Mouse (Mus musculus) adrenal gland, postnatal 4 days (tissue): ENCODE data around the gene Snapc2. TPM values are rescaled to one million over a fixed set of nuclear protein-coding genes. Genes with fewer than 3 reads are reported as not detected.
A peak's percentile ranks its signal among the peaks of the same experiment; 100 is the strongest.

Experiments
- DNase-seq, 2 experiments: peaks; one replicate each; pipeline ENCODE4 v3.0.0; 2021 to 2022; ENCODE audit warnings: low spot score in 2 of 2, mixed read lengths in 2 of 2
- total RNA-seq, 2 experiments: library from RNA; stranded (reverse); gene quantifications; 2 replicates each; pipeline ENCODE4 v1.2.3; 2021

The Snapc2 gene
- total RNA-seq, 2 experiments from 2014 or later = 35.5 to 37.3 TPM

DNA sequence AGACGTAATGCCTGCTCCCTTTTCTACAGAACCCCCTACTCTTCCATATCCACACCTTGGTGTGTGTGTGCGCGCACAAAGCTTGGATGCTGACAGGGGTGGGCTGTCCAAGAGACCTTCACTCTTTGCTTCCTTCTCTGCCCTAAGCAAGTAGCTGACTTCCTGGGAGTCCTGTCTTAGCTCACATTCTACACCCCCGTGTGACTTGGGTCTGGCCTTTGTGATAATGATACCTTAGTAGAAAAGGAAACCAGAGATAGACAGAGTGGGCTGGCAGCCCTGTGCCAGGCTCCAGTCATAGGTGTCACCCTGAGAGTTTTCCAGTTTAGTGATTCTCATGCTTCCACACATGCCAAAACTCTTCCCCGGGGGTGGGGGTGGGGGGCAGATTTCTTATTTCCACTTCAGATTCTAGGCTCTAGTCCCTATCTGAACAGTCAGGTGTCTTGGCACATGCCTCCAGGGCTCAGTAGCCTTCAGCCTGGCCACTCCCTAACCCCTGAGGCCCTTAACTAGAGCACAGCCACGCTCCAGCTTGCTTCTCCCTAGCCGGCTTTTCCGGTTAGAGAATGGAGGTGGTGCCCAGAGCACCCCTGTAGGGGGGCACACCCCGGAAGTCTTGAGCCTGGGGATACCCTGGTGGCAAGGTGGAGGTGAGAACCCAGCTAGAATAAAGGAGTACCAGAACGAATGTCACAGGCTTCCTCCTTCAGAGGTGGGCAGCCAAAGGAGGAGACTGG, 22.1 kb upstream of the Snapc2 start:
- no peak for DNase-seq

DNA sequence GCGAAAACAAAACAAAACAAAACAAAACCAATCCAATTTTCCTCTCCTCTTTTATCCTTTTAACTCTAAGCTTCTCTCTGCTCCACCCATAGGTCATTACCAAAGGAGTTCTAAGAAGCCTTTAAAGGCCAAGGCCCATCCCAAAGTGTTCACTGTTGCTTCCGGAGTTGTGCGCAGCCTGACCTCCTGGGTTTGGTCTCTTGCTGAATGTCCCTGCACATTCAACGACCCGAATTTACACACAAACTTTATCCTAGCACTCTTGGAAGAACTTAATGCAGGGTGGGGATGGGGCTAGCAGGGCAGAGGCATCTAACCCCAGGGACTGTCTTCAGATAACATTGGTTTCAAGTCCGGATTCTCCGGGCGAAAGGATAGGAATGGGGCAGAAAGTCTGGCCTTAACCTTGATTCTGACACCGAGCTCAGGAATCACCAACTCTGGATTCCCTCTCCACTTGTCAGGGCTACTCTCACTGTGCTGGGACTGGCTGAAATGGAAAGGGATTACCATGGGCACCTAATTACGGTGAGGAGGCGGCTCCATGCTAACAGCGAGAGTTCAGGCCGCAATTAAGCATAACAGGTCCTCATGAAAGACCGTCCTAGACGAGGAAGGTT, 15.0 kb upstream of the Snapc2 start:
- DNase-seq = peak in 1 of 2 experiments; percentile 47

DNA sequence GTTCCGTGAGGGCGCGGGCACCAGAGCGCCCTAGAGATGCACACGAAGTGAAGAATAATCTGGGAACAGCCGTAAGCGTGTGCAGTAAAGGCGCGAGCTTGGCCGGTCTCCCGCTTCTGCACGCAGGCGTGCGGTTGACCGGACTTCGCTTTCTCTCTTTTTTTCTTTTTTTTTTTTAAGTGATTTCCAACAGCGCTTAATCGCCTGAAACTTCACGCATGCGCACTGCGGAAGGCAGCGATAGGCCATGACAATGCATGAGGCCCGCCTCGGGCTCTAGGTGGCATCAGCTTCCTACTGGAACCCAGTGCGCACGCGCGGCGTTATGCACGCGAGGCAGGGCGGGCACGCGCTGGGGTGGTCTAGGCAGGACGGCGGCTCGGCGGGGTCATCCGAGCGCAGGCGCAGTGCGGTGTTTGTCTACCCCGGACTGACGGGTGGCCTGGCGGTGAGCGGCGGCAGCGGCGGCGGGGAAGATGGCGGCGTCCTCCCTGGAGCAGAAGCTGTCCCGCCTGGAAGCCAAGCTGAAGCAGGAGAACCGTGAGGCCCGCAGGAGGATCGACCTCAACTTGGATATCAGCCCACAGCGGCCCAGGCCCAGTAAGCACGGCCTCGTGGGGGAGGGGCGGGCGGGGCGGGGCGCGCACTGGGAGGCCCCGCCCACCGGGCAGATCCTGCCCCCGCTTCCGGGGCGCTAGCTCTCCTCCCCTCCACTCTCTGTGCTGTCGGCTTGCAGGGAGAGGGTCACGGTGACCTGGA, 14.3 kb upstream of the Snapc2 start, which contains the start of the genes Map2k7 and Gm49320:
Gene Map2k7, plus strand, starts transcription at position 307 of the 759 bp plus-strand sequence.
Gene Gm49320, plus strand, starts transcription at position 432 of the 759 bp plus-strand sequence.
- peak; percentile 99 to 100 for DNase-seq

DNA sequence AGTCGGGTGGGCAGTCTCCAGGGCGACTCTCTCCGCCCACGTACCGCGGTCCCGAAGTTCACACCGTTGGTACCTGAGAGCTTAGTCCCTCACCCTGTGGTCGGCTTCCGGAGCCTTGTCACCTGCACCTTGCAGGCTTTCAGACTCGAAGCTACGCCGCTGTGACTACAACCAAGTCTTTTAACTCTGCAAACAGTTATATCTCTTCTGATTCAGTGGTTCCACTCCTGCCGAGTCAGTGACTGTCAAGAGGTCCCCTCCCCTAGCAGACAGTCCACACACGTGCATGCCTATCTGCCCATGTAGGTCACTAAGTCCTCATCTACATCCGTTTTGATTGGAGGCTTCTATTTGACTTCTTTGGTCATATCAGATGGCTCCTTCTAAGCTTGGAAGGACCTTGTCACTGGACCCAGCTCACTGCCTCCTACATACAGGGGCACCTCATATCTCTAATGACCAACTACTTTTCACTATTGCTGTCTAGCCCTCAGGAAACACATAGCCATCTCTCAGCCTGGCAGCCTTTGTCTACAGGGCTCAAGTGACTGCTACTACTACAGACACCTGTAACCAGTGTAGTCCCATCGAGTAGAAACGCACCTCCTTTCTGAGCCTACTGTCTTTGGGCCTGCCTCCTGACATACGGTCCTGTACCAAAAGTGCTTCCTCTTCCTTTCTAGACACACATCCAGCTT, 13.5 kb upstream of the Snapc2 start:
- DNase-seq = no peak

DNA sequence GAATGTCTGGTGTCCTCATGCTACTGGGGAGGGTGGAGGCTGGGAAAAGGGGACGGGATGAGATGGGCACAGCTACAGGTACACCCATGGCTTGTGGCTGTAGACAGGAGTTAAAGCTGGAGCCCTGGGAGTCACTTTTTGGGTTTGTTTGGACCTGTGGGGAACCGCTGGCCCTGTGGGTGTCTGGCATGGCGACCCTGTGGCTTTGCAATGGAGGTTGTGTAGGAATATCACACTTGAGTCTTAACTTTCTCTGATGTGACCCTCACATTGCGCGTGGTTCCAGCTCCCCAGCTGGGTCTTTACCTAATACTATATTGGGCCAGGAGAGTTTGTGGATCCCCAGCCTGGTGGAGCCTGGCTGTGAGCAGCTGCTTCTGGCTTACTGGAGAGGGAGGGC, 7.8 kb upstream of the Snapc2 start:
- no peak for DNase-seq

DNA sequence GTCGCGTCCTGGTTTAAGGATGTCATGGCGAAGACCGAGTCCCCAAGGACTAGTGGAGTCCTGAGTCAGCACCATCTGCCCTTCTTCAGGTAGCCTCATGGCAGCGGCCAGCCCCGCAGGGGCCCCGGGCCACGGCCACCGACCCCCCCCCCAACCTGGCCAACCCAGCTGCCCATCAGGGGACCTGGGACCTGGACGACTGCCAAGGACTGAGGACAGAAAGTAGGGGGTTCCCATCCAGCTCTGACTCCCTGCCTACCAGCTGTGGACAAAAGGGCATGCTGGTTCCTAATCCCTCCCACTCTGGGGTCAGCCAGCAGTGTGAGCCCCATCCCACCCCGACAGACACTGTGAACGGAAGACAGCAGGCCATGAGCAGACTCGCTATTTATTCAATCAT, 7.1 kb upstream of the Snapc2 start:
- no peak for DNase-seq

DNA sequence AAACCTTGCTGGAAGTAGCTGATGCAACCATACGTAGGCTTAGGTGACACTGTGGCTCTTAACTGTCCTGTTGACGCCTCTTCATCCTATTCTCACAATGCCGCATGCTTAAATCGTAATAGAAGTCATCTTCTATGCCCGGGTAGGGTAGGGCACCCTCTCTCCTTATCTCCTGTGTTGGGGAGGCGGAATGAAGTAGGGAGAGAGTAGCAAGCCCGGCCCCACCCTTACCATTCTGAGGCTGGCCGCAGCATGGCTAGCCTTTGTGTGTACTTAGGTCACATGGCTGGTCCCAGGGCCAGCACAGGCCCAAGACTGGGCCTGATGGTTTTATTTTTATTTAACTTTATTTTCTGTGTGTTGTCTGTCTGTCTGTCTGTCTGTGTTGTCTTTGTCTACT, 5.6 kb upstream of the Snapc2 start:
- DNase-seq = no peak

DNA sequence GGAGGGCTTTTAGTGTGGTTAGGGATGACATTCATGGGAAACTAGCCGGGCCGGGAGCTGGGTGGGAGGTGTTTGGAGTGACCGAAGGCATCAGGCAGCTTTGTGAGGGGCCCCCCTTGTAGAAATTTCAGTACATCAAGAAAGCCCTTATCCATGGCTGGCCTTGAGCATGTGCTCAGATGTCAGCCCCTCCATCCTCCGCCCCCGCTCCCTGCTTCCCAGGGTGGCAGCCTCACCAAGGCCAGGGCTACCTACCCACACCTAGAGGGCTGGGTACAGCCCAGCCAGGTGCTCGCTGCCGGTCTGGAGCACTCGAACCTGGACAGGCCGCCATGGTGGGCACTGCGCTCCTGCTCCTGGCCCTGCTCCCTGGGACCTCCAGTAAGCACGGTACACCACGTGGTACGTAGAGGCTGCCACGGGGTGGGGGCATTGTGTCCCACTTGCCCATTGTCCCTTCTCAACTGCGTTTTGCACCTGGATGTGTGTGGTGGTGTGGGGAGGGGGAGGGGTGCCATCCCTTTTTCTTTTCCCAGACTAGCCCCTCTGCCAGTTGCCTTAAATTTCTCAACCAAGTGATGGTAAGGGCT, 4.8 kb upstream of the Snapc2 start, which contains the start of gene Tgfbr3l:
Gene Tgfbr3l, plus strand, starts transcription at position 264 of the 590 bp plus-strand sequence.
- no peak for DNase-seq

DNA sequence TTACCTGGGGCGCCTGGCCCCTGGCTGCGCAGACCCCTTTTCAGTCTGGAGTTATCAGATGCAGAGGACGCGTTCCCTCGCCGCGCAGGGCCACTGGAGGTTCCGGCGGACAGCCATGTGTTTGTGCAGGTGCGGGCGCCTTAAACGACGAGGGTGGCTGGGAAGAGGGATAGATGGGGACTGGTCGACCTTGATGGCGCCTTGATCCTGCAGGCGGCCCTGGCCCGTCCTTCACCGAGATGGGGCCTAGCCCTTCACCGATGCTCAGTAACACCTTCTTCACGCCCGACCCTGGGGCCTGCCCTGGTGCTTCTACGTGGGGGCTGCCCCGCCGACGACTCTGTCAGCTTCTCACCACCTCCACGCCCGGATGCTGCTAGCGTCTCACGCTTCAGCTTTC, 3.7 kb upstream of the Snapc2 start:
- peak in 1 of 2 experiments; percentile 45 for DNase-seq

DNA sequence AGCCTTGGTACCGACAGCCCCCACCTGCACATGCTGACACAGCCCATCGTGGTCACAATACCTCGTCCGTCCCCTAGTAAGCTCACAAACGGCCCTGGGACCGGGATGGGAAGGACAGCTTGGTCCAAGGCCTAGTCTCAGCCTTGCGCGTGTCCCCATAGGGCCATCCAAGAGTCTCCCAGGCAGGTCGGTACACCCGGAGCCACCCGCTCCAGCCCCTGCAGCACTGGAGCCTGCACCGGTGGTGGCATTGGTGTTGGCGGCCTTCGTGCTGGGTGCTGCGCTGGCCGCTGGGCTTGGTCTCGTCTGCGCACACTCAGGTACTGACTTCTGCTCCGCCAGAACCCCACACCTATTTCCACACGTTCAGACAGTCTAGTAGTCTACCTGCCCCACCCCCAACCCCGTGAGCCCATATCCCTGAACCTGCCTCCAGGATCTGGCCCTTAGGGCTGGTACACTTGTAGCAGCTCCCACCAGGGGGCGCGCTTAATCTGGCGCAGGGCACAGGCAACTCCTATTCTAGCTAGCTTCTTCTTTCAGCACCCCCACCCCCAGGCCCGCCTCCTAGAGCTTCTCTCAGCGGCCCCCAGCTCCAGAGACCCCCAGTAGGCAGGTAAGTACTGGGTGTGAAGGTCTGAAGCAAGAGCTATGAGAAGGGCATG, 2.4 kb upstream of the Snapc2 start:
- peak; percentile 70 to 76 for DNase-seq

DNA sequence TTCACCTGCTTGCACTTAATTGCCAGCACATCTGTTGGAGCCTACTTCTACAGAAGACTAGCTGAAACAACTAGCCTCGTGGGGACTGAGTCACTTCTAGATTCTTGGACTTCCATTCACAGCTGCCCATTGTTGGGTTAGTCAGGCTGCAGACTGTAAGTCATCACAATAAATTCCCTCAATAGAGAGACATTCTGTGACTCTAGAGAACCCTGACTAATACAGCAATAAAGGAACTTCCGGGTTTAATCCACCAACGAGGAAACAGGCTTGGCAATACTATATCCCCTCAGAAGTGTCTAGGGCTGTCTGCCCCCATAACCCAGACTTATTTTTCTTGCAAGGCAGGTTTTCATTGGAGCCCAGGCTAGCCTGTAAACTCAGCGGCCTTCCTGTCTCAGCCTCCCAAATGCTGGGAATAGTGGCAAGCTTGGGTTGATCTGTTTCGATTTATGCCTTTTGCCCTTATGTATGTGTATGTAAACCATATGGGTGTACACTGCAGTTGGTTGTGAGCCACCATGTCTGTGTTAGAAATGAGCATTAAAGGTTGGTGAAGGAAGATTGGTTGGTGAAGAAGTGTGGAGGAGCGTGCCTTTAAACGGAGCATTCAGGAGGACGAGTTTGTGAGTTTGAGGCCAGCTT, 642 bp upstream of the Snapc2 start:
- DNase-seq = no peak

DNA sequence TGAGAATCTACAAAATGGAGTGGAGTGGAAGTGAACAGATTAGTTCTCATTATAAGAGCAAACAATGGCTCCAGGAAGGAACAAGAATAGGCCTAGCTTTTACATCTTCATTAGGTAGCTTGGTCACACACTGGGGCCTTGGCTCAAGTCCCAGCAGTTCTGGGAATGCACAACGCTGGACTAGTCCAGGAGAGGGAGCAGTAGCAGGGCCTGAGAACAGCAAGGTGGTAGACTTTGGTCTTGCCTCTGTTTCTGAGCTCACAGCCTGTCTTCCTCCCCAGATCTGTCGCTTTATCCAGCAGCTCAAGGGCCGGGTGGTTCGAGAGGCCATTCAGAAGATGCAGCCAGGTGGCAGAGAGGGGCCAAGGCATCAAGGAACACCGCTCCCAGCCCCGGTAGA, 1.1 kb downstream of the Snapc2 start:
- DNase-seq = no peak

DNA sequence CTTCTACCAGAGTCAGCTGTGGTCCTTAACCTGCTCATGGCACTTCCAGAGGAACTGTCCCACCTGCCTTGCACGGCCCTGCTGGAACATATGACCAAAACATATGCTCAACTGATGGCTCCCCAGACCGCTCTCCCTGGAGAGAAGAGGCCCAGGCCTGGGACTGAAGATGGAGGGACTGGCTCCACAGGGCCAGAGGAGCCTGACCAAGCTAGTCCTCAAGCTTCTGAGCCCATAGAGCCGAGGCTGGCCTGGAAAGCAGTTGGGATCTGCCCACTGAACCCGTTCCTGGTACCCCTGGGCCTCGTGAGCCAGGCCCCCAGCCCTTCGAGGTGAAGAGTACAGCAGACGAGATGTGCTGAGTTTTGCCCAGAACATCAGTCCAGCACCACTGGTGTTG, 2.6 kb downstream of the Snapc2 start:
- peak in 1 of 2 experiments; percentile 2 for DNase-seq

DNA sequence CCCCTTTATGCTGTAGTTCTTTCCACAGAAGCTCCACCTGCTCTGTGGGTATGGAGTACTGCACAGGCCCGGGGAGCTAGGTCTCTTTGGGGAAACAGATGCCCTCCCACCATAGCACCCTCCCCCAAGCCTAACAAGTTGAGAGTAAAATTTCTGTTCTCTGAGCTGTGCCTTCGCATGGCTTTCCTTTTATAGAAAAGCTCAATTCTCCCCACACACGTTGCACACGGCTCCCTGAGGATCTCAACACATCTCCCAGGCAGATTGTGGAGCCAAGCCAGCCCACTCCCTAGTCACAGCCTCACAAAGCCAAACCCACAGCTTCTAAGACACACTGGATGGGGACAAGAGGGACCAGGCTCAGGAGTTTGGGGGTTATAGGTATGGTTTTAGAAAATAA, 4.0 kb downstream of the Snapc2 start:
- DNase-seq = no peak

DNA sequence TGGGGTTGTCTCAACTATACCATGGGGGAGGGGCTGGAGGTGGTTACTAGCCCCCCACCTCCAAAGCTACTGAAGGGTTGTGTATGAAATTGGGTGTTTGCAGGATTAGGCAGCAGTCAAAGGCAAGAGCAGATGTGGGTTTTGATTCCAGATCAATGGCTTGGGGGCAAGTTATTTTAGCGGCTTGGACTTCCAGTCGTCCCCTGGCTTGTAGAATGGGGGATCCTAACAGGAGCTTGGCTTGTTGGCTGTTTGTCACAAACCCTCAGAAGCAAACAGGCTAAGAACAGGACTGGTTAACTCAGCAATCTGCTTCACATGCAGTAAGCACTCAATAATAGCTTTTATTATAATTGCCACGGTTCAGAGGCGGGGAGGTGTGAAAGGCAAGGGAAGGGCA, 4.5 kb downstream of the Snapc2 start:
- DNase-seq = no peak

DNA sequence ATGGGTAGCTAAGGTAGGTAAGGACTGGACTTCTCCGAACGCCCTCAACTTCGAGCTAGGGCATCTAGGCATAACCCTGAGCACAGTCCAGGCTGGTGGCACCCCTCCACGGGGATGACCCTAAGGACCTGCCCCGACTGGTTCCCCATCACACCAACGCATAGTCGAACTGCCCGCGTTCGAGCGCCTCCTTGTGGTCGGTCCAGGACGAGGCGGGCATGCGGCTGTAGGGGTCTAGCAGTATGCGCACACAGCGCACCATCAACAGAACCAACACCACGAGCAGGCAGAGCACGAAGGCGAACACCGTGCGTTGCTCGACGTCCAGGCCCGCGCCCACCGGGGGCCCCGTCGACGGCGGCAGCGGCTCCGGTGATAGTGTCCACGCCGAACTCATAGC, 5.4 kb downstream of the Snapc2 start:
- peak; percentile 53 to 72 for DNase-seq

DNA sequence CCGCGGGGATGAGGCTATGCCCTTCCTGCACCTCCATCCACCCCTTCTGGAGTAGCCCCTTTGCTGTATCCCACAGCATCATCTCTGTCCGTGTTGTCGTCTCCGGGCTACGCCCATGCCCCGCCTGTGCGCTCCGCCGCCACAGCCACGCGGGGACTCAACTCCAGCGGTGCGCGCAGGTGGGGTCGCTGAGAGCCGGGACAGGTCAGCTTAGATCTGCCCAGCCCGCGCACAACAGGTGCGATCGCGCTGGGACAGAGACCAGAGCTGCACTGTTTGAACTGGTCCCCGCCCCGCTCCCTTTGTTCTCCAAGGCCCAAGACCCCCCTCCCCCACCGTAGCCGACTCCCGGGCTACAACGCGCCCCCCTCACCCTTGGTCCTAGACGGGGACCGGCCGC, 5.8 kb downstream of the Snapc2 start:
- DNase-seq = peak in 1 of 2 experiments; percentile 19

DNA sequence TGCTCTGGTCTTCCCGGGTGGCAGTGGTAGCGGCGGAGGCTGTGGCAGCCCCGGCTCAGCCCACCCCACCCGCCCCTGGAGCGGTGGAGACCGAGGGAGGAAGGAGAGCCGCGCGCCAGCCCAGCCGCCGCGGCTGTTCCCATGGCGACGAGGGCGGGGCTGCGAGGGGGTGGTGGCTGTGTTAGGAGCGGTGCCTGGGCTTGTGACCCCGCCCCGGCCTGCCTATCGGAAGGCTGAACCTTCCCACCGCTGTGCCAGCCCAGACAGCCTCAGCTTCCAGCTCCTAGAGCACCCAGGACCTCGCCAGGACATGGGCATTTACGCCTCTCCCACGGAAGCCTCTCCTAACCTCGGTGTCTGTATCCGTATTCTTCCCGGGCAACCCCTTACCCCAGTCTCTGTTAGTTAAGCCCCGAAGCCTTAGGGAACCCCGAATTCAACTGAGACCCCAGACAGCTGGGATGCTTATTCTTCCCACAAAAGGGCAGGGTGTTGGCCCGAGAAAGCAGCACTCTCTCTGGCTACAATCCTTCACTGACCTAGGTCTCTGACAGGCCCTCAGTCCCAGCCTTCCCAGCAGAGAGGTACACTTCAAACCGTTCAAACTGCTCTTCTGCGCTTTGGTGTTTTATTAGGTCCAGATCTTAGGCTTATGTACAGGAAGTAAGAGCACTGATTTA, 6.4 kb downstream of the Snapc2 start, which contains the start of gene Ctxn1:
Gene Ctxn1, minus strand, starts transcription at position 150 of the 680 bp plus-strand sequence.
- peak; percentile 87 to 94 for DNase-seq

DNA sequence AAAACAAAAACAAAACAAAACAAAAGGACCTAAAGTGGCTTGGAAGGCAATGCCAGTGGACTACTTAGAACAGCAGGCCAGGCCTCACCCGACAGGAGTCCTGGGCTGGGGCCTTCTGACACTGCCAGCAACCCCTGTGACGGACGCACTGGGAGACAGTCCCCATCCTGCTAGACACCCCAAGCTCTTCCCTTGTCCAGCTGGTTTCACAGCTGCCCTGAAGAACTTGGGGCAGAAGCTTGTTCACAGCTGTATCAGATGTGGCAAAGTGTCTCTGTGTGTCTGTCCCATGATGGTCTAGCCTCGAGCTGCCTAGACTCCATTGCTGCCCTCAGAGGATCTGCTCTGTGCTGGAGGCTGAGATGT, 6.9 kb downstream of the Snapc2 start:
- DNase-seq = no peak
